9 mouse cellular contexts compared by ENCODE assay signal in the genomic region with DNA sequence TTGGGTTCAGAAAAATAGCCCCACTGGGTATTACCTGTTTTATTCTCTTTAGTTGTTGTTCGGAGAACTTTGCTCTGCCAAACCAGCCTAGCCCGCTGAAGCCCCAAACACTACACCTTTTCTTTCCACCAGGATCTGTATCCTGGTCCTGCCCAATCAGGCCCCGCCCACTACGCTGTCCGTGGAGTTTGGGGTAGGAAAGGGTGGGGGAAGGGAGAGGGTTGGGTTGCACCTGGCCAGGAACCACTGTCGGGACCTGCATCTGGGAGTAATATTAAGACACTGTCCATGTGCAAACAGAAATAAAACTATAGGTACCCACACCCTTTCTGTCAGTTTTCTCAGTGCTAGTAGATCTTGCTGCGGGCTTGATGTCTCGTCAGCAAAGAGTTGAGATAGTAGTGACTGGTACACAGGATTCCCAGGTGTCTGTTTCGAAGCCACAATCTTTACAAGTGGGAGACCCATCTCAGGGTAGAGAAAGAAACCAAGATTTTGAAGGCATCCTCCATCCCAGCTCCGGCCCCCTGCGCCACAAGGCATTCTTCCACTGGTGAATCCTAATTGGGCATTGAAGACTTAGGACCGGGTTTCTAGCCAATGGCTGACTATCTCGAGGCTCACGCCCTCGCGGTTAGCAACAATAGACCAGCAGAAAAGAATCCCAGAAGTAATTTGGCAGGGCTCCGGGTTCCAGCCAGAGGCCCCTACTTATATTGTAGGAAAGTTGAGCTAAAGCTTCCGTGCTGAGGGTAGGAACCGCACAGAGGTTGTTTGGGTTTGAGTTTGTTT. TPM values are rescaled to one million over a fixed set of nuclear protein-coding genes. Genes with fewer than 3 reads are reported as not detected.
A peak's percentile ranks its signal among the peaks of the same experiment; 100 is the strongest.
DNase-seq lines count a peak whose midpoint lies in the region; TF ChIP-seq lines count a peak whose summit lies in the region.
"Had no signal": no experiment of that assay in that cellular context is flagged by ENCODE, and none has a peak within 500 bp of the region (broad histone marks: within the 10 kb centered on the region; RNA-seq: fewer than 3 reads in every experiment).

A gene (minus strand): TSS at position 529 of the 792 bp plus-strand sequence.

- H3K27ac ChIP-seq in testis, adult 2 months (ENCODE audit: control insufficient read depth, insufficient read depth, low read depth, low read length), result peak within 1 kb of the TSS; percentile 52

- TF ChIP-seq POLR2A in testis, adult 2 months (IDR thresholded peaks at IDR 0.05; ENCODE audit: control insufficient read depth, low read depth, low read length), result no peak

- H3K36me3 ChIP-seq in testis, adult 2 months (ENCODE audit: control insufficient read depth, insufficient read depth, low read length), result no peaks in the 10 kb centered on the region

- H3K27me3 ChIP-seq in testis, adult 2 months (ENCODE audit: control insufficient read depth, insufficient read depth, low read length), result no peaks in the 10 kb centered on the region; the same call in 1 of the 2 replicates

- peak; percentile 47 for DNase-seq in urinary bladder, postnatal 14 days (ENCODE audit: low spot score)
- DNase-seq in urinary bladder, postnatal 10 days (ENCODE audit: low spot score), result no peak
- peak; percentile 56 to 64 for DNase-seq in heart, adult 9 months (ENCODE audit: low spot score in 2 of 2)
- DNase-seq in kidney, postnatal 10 days, result peak; percentile 69
- peak; percentile 51 for DNase-seq in lung, postnatal 14 days
- DNase-seq in thymus, postnatal 14 days, result no peak
- DNase-seq in thymus, postnatal 0 days (ENCODE audit: low spot score), result no peak

- peaks cover 7% of the 10 kb centered on the region for H3K4me1 ChIP-seq in testis, adult 2 months (ENCODE audit: control insufficient read depth, insufficient read depth, low read length)

- H3K4me3 ChIP-seq in testis, adult 2 months (ENCODE audit: control insufficient read depth, low read depth, low read length), result peak within 1 kb of the TSS; percentile 93
- H3K4me3 ChIP-seq: megakaryocyte, embryonic 14.5 days had no signal

- no peak for TF ChIP-seq CTCF in testis, adult 2 months (IDR thresholded peaks at IDR 0.05; ENCODE audit: control insufficient read depth, insufficient read depth, insufficient replicate concordance, low read depth, low read length)

RNA-seq across cellular contexts. Expression of the gene that starts here (rescaled TPM):
- 305 and 322 TPM in 2 replicates for polyA plus RNA-seq in testis, adult 2 months (2012; rRNA removed)
- polyA plus RNA-seq in thymus, postnatal 0 days (2015; fragmentation: Nextera tagmentation; extraction: Ambion mirVana), result 3.3 and 3.9 TPM in 2 replicates

Comparison
In these comparisons a context has a peak if more than half of its experiments do, and no peak if none do; other contexts are left out.
1. RNA of the gene that starts here (polyA plus RNA-seq): 305 to 322 TPM in testis, adult 2 months; 3.3 to 3.9 TPM in thymus, postnatal 0 days; every median in the first group is over 10 times any median in the second.
2. DNase-seq: peak in urinary bladder, postnatal 14 days (single experiment), heart, adult 9 months (2 of 2), kidney, postnatal 10 days (single experiment) and lung, postnatal 14 days (single experiment); none in urinary bladder, postnatal 10 days (single experiment), thymus, postnatal 14 days (single experiment) and thymus, postnatal 0 days (single experiment).